Mouse (Mus musculus) left cerebral cortex, adult 18-20 months (tissue): ENCODE measurements at regions not wholly inside any gene's neighbourhood (a gene's known extent, or its start where the extent isn't known, plus 50 kb on each side); places are given as distances from the start of the nearest gene placed in this dataset.
A peak's percentile ranks its signal among the peaks of the same experiment; 100 is the strongest.

ENCODE experiments used
- DNase-seq, 2 experiments: peaks; one replicate each; pipeline ENCODE4 v3.0.0; 2021 to 2022; ENCODE audit warnings: low spot score in 2 of 2, mixed read lengths in 1 of 2

DNA sequence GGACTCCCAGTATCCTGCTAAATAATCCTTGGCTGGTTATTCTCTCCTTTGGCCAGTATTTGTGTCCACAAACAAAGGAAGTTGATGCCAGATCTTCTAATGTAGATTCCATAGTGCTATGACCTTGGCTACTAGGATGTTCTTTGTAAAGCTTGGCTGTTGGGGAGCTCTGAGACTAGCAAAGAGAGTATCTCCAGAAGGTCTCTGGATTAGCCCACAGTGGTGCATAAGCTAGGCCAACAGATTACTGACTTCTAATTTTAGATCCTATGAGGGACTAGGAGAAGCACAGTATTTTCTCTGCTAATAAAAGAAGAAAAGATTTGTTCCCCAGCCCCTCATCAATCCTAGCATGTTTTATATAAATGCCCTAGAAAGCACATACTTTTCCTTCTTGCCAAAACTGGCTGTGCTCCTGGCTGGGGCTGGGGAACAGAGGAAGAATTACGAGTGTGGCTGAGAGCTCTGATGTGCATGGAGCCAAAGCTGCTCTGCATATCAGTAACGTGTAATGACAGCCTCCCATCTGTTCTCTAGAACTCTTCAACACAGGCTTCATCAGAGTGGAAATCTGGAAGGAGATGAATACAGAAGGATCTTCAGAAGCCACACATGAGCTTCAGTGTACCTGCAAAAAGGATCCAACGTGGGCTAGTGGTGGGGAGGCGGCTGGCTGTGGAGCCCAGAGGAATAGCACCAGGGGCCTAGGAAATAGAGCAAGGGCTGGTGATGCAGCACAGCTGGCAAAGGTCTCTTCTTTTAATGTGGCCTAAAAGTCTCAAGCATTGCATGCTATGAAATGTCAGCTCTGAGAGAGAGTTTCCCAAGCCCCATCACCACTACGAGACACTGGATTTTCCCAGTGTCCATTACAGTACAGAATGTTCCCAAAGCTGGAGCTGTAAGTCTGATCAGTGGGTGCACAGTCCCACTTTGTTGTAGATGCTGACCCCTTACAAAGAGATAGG is 283.0 kb upstream of the Plxna2 start:
- DNase-seq = peak; percentile 45 to 53

DNA sequence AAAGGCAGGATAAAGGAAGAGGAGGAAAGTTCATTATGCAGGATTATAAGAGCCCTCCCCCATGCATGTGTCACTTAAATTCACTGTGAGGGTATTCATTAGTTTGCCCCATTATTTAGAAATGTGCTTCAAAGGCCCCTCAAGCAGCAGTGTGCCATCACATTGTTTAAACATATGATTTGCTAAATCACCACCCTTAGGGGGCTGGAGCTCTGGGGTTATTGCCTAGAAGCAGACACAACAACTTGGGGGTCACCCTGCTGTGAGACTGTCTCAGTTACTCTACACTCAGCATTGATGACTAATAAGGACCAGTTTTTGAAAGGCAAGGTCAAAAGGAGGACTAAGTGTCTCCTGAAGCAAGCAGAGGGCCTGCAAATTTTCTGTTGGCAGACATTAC is 285.4 kb upstream of the Plxna2 start:
- no peak for DNase-seq

DNA sequence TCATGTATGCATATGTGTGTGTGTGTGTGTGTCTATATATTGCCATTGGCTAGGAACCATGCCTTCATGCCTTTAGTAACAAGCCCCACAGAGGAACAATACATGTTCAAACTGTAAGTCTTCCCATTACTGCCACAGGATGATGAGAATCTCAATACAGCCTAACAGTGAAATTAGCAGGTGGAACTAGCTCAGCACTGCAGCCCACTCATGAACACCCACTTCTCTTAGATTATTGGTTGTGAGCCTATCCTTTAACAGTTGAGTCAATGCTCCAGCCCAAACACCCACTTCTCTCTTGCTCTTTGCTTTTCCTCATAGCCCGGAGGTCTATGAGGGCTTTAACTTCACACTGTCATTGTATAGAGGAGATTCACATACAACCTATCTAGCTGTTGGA is 287.5 kb upstream of the Plxna2 start:
- DNase-seq = no peak

GRCm38 (mm10) chr1:194320320-194321036 is 297.5 kb upstream of the Plxna2 start:
- DNase-seq = no peak

- DNase-seq = no peak
Observed at GRCm38 (mm10) chr1:194318351-194318750, 299.7 kb upstream of the Plxna2 start.

GRCm38 (mm10) chr1:194315593-194315992 is 302.4 kb upstream of the Plxna2 start:
- DNase-seq = no peak

DNA sequence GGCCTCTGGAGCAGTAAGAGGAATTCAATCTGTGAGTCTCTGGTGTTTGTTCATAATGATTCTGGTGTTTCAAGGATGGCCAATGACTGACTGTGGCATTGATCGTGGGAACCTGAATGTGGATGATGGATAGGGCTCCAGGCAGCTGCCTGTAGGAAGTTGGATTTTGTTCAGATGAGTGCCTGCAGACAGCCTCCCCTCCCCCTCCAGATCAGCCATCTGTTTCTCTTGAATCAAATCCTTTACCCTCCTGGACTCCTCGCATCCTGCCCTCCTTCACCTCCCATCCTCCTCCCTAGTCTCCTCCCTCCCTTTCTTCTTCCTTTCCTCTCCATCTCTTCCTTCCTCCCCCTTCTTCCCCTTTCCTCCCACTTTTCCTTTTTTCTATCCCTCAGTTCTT is 307.6 kb upstream of the Plxna2 start:
- no peak for DNase-seq

DNA sequence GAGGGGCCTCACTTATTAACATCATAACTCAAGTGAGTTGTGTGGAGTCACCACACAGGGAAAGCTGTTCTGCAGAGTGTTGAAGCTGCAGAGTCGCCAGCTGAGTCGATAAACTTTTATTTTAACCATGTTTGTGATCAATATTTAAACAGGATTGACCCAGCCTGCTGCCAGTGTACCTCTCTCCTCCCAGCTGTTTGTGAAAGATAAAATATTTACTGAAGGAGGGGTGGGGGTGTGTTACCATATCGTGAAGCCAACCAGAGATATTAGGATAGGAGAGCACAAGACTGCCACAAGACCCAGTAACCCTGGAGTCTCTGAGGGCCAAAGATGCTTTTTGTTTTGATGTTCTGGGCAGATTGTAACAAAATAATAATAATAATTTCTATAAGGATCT is 309.4 kb upstream of the Plxna2 start:
- no peak for DNase-seq

DNA sequence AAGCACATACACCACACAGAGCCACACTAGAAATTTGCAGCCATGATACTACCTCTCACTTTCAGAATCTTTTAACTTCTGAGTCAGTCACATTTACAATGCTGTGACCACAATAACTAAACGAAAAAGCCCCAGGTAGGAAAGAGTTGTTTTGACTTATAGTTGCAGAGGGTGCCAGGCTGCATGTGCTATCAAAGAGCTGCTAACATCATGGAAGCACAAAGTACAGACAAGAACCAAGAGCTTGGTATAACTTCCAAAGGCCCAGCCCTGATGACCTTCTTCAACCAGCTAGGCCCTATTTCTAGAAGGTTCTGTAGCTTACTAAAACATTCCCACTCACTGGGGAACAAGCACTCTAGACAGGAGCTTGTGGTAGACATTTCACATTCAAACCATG is 314.1 kb upstream of the Plxna2 start:
- DNase-seq = no peak

DNA sequence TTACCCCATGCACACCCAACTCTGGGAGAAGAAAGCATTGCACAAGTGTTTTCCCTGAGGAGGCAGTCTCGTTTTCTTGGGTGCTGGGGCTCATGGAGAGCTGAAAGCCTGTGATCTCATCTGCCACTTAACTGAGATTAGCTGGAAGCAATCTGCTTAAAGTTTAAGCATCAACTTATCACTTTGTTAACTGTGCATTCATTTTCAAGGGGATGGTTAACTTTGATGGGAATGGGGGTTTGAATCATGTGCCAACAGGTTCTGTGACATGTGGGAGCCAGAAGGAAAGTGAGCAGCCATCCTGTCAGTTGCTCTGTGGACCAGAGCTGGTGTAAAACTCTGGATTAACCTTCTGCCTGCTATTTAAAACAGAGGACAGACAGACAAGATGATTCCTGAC is 315.2 kb upstream of the Plxna2 start:
- DNase-seq = no peak

DNA sequence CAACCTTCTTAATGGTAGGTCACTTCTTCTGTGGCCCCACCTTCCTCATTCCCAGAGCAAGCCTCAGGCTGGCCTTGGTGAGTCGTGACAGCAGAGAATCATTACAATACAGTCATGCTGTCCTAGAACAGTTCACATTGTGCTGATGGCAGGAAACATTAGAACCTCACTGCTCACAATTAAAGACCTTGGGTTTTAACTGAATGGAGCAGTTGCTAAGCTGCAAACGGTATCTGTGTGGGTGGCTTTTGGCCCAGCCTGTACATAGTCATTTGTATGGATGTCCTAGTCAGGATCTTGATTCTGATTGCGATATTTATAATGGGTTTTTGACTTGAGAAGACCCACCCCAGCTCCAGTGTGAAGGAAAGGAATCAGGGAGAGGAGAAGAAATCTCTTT is 336.1 kb upstream of the Plxna2 start:
- DNase-seq = no peak

DNA sequence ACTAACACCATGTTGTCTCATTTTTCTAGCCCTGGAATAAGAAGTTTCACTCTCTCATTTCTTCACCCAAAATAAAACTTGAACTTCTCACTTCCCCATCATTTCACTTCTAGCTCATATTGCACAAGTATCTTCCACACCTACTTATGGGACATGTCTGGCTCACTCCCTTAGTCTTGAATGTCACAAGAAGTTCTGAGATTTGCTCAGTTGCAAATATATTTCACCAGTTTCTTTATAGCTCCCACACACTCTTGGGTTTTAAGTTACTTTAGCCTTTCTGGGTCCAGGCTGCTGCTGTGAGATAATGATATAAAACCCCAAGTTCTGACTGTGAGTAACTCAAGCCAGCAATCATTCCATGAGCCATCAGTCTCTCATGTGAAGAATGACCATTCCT is 350.0 kb upstream of the Plxna2 start:
- DNase-seq = peak in 1 of 2 experiments; percentile 5

DNA sequence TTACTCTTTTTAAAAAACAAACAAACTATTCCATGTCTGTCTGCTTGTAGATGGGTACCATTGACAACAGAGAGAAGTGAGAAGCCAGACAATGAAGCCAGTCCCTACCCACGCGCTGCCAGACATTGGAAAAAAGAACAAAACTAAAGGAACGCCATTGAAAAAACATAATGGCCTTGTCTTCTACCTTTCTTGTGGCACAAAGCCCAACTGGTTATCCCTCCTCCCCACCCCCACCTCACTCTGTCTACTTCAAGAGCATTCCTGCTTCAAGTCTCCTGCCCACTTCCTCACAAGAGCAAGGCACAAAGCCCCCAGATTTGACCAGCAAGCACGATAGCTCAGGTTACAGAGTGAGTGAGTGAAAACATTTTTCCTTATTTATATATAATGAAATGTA is 355.6 kb upstream of the Plxna2 start:
- DNase-seq = no peak

GRCm38 (mm10) chr1:194259957-194260356 is 358.1 kb upstream of the Plxna2 start:
- no peak for DNase-seq

- DNase-seq = no peak
Observed at GRCm38 (mm10) chr1:194244776-194245366, 373.1 kb upstream of the Plxna2 start.

GRCm38 (mm10) chr1:194241111-194241510 is 376.9 kb upstream of the Plxna2 start:
- no peak for DNase-seq

GRCm38 (mm10) chr1:194231206-194231605 is 386.8 kb upstream of the Plxna2 start:
- peak in 1 of 2 experiments; percentile 10 for DNase-seq

- DNase-seq = no peak
Observed at GRCm38 (mm10) chr1:194226550-194227160, 391.4 kb upstream of the Plxna2 start.

DNA sequence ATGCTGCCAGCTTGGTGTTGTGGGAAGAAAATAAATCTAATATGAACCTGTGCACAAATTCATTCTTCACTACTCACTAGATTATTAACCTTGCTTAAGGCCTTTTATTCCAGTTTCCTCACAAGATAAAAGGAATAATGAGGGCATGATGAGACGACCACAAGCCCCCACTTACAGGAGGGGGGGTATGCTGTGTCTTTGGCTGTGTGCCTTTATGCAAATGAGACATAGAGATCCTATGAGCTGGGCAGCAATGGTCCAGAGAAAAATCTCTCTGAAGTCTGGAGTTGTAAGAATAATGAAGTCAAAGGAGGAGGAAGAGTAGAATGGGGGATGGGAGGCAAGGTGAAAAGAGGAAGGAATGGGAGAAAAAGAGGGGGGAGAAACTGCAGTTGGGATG is 392.2 kb upstream of the Plxna2 start:
- no peak for DNase-seq

DNA sequence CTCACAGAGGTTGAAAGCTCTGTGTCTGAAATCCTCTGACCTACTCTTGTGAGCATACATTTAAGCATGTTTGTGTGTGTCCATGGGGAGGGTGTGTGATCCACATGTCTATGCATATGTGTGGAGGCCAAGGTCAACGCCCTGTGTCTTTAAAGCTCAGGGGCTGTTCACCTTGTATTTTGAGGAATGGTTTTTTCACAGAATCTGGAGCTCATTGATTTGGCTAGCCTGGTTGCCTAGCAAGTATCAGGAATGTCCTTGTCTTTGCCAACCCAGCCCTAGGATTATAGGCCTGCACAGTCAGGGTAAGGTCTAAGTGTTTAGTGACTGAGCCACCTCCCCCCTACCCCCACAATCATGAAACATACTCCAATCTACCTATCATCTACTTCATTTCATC is 394.0 kb upstream of the Plxna2 start:
- no peak for DNase-seq

GRCm38 (mm10) chr1:194223610-194224009 is 394.4 kb upstream of the Plxna2 start:
- no peak for DNase-seq

GRCm38 (mm10) chr1:194223015-194223414 is 395.0 kb upstream of the Plxna2 start:
- peak; percentile 72 to 73 for DNase-seq
